Mouse (Mus musculus) forebrain, embryonic 12.5 days (tissue): ENCODE measurements around the gene Clasp2. TPM values are rescaled to one million over a fixed set of nuclear protein-coding genes. Genes with fewer than 3 reads are reported as not detected.

Experiments
- ATAC-seq: fragments of 200-750 bp; cut with Nextera tagmentation; 2 replicates; pipeline ENCODE4 v1.8.0; 2017; ENCODE audit warnings: moderate TSS enrichment; ENCODE audit not compliant: low FRiP score
- H3K27ac ChIP-seq: fragments of 300-500 bp; sonication (generic); 2 replicates; pipeline ENCODE4 v1.5.1; 2016; ENCODE audit warnings: mild to moderate bottlenecking
- H3K27me3 ChIP-seq: fragments of 300-500 bp; sonication (generic); 2 replicates; pipeline ENCODE4 v1.6.1; 2016; ENCODE audit warnings: mild to moderate bottlenecking
- H3K36me3 ChIP-seq: fragments of 300-500 bp; sonication (generic); replicated peaks from 2 replicates; pipeline ENCODE4 v1.6.1; 2016; ENCODE audit warnings: mild to moderate bottlenecking
- H3K4me1 ChIP-seq: fragments of 300-500 bp; sonication (generic); 2 replicates; pipeline ENCODE4 v1.6.1; 2016
- H3K4me2 ChIP-seq: fragments of 300-500 bp; sonication (generic); 2 replicates; pipeline ENCODE4 v1.6.1; 2016; ENCODE audit warnings: mild to moderate bottlenecking, moderate library complexity
- H3K4me3 ChIP-seq: fragments of 300-500 bp; sonication (generic); replicated peaks from 2 replicates; pipeline ENCODE4 v1.5.1; 2016; ENCODE audit warnings: mild to moderate bottlenecking
- H3K9ac ChIP-seq: fragments of 300-500 bp; sonication (generic); 2 replicates; pipeline ENCODE4 v1.6.1; 2016; ENCODE audit warnings: mild to moderate bottlenecking
- H3K9me3 ChIP-seq: fragments of 300-500 bp; sonication (generic); 2 replicates; pipeline ENCODE4 v1.6.1; 2016
- WGBS: fragments of 180-500 bp; shearing (Covaris S2); methylation state at CpG from one replicate; pipeline ENCODE4 v1.1.7; 2016; 5-methylcytosine and 5-hydroxymethylcytosine counted together
- polyA plus RNA-seq: library from polyadenylated mRNA; unstranded; fragments of >200 nt; fragmentation: Nextera tagmentation; extraction: Ambion mirVana; gene quantifications from 2 replicates; pipeline ENCODE4 v1.2.1, GENCODE M21; 2016

Clasp2 gene
- polyA plus RNA-seq, 1 experiment from 2014 or later: 81.3 TPM

DNA sequence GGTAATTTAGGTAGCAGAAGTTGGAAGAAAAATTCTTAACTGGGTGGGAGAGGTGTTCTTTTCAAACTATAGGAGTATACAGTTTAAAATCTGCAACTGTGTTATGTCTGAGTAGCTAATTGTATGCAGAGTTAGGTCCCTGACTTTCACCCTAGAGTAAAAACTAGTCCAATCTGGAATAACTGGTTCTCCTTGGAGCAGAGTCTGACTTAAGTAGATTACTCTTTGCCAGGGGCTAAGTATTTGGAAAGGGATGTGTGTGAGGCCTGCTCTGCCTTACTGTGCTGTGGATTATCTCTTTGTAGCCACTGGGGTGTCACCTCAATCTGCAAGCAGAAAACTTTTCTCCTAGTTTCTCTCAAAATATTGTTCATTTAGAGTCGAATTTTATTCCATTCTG, 205.9 kb downstream of the Clasp2 start:
- Histone ChIP-seq H3K27me3 (no peaks in the 10 kb centered on the region), H3K4me2 (no peak overlapping the region), H3K36me3 (peaks cover 38% of the 10 kb centered on the region), H3K9me3 (no peaks in the 10 kb centered on the region), H3K4me3 (no peak overlapping the region), H3K4me1 (no peaks in the 10 kb centered on the region), H3K9ac (no peak overlapping the region), H3K27ac (no peak overlapping the region)
- no peak for ATAC-seq
- 86% methylated on average over 1 of the region's 1 CpGs for WGBS

DNA sequence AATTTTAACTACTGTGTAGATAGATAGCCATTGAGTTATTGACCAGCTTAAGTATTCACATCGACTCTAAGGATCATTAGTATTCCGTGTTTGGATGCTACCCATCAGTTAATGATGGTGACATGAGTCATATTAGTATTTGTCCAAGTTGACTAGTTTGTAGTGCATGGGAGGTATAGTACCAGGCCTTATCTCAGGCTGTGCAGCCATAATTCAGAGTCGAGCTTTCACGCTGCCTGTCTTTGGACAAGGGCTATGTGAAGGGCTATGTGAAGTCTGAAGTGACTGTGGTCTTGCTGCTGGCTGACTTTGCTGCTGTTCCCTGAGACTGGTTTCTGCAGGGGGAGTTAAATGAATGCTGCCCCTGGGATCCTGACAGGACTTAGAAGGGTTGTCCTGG, 216.5 kb downstream of the Clasp2 start:
- H3K36me3 ChIP-seq: peaks cover 67% of the 10 kb centered on the region
- 93% methylated on average over 4 of the region's 4 CpGs for WGBS

DNA sequence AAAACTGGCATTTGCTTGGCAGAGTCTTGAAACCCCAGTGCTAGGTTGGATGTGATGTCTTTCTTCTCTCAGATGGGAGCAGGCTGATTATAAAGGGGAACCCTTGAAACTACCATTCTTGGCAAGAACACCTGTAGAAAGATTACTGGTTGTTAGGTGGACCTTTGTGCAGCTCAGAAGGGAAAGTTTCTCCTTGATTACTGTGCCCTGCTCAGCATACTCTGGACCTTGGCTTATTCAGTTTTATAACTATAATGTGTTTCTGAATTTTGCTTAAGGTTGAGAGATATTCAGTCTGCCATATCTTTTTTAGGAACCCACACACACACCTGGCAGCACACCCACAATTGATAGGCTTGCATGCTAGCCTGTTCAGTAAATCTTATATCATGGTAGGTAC, 222.4 kb downstream of the Clasp2 start:
- Histone ChIP-seq H3K9me3 (no peaks in the 10 kb centered on the region), H3K27ac (no peak overlapping the region), H3K4me1 (no peaks in the 10 kb centered on the region), H3K36me3 (peaks cover 85% of the 10 kb centered on the region), H3K9ac (no peak overlapping the region), H3K4me2 (no peak overlapping the region), H3K27me3 (no peaks in the 10 kb centered on the region), H3K4me3 (no peak overlapping the region)
- ATAC-seq: no peak

More for the DNA sequence above, 216.5 kb downstream of the Clasp2 start:
- Histone ChIP-seq H3K9ac (no peak overlapping the region), H3K27ac (no peak overlapping the region), H3K27me3 (no peaks in the 10 kb centered on the region), H3K4me3 (no peak overlapping the region), H3K4me2 (no peak overlapping the region), H3K9me3 (no peaks in the 10 kb centered on the region), H3K4me1 (no peaks in the 10 kb centered on the region)
- ATAC-seq: no peak

DNA sequence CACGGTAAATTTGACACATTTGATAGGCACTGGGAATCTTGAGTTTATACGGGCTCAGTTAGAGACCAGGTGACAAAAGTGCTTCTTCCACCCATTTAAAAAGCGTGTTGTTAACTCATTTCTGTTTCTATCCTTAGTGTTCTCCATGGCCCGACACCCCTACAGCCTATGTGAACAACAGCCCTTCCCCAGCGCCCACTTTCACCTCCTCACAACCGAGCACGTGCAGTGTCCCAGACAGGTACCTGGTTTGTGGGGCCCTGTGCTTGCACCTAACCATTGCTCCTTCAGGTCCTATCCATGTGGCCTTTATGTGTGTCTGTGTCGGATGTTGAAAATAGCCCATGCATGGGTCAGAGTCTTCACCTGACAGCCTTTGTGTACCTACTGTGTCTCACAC, 223.1 kb downstream of the Clasp2 start:
- no peak for ATAC-seq
- H3K4me2 ChIP-seq: no peak overlapping the region
- no peak overlapping the region for H3K9ac ChIP-seq
- H3K27me3 ChIP-seq: no peaks in the 10 kb centered on the region
- no peaks in the 10 kb centered on the region for H3K9me3 ChIP-seq
- H3K36me3 ChIP-seq: peaks cover 85% of the 10 kb centered on the region
- WGBS: 92% methylated on average over 8 of the region's 8 CpGs
- H3K4me3 ChIP-seq: no peak overlapping the region
- no peak overlapping the region for H3K27ac ChIP-seq
- no peaks in the 10 kb centered on the region for H3K4me1 ChIP-seq

DNA sequence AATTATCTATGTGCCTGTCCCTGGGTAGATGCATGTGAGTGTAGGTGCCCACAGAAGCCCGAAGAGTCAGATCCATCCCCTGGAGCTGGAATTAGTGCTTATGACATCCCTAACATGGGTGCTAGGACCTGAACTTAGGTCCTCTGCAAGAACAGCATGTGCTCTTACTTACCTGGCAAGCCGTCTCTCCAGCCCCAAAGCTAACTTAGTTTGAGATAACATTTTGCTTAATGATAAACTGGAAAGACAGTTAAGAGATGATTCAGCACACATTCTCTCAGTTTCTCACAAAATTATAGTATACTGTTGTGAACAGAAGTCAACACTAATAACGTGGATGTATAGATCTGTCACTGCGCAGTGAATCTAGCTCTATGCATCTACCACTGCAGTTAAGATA, 225.6 kb downstream of the Clasp2 start:
- Histone ChIP-seq H3K36me3 (peaks cover 90% of the 10 kb centered on the region), H3K27ac (no peak overlapping the region), H3K4me3 (no peak overlapping the region), H3K9ac (no peak overlapping the region), H3K4me2 (no peak overlapping the region), H3K9me3 (no peaks in the 10 kb centered on the region), H3K4me1 (no peaks in the 10 kb centered on the region), H3K27me3 (no peaks in the 10 kb centered on the region)
- WGBS: 97% methylated on average over 4 of the region's 4 CpGs
- ATAC-seq: no peak

DNA sequence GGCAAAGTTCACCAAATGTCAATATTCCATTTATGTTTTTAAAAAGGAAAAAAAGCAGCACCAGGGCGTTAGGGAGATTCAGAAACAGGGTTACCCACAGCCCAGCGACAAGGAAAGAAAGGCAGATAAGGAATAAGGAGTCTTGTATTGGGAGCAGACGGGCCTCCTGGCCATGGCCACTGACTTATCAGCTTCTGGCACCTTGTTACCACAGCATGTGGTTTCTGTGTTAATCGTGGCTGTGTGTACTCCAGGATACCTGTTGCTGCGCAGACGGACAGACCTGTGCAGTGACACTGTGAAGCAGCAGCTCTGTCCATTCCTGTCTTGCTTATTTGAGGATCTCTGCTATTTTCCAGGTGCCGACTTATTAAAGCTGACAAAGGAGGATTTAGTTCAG, 227.7 kb downstream of the Clasp2 start:
- 93% methylated on average over 7 of the region's 7 CpGs for WGBS
- H3K36me3 ChIP-seq: peaks cover 84% of the 10 kb centered on the region

More for the DNA sequence above, 227.7 kb downstream of the Clasp2 start:
- no peak for ATAC-seq
- Histone ChIP-seq H3K4me3 (no peak overlapping the region), H3K9ac (no peak overlapping the region), H3K27me3 (no peaks in the 10 kb centered on the region), H3K9me3 (no peaks in the 10 kb centered on the region), H3K4me2 (no peak overlapping the region), H3K4me1 (no peaks in the 10 kb centered on the region), H3K27ac (no peak overlapping the region)

Other genes starting within 250 kb of the Clasp2 start
- gene Pdcd6ip, start 33.2 kb upstream of the Clasp2 start, polyA plus RNA-seq: 54.3 and 57.4 TPM in 2 replicates
- 46.7 and 47.6 TPM in 2 replicates for gene Ubp1, start 189.5 kb downstream of the Clasp2 start, polyA plus RNA-seq